Mouse (Mus musculus): Measurements from ENCODE around the gene Gm10283.
"Not testable (repeated sequence)": the region's sequence is repeated elsewhere in the genome, so short reads cannot be mapped to it uniquely, and the experiment has no call there.

The Gm10283 gene

GRCm38 (mm10) chr8:60503098-60503497 is at the start of gene Gm10283:
TSS of gene Gm10283 (minus strand) at chr8:60503198.
- in situ Hi-C loops (cut with MboI) = no loop called here

- in situ Hi-C loops (cut with MboI) = no loop called here
These were observed 31.9 kb upstream of the Gm10283 start for GRCm38 (mm10) chr8:60534945-60535344.

- in situ Hi-C loops (cut with MboI) = no loop called here
These were observed 15.3 kb upstream of the Gm10283 start for GRCm38 (mm10) chr8:60518286-60518685.

GRCm38 (mm10) chr8:60505653-60506521 is 2.9 kb upstream of the Gm10283 start, which contains the start of gene Aadat:
TSS of gene Aadat (plus strand) at chr8:60505932.
- in situ Hi-C loops (cut with MboI) = no loop called here

GRCm38 (mm10) chr8:60495046-60495445 is 8.0 kb downstream of the Gm10283 start:
- in situ Hi-C loops (cut with MboI) = not testable (repeated sequence)

- in situ Hi-C loops (cut with MboI) = no loop called here
These were observed 8.4 kb downstream of the Gm10283 start for GRCm38 (mm10) chr8:60494606-60495005.

- in situ Hi-C loops (cut with MboI) = no loop called here
These were observed 10.5 kb downstream of the Gm10283 start for GRCm38 (mm10) chr8:60492471-60492870.

GRCm38 (mm10) chr8:60491871-60492270 is 11.1 kb downstream of the Gm10283 start:
- in situ Hi-C loops (cut with MboI) = no loop called here

- in situ Hi-C loops (cut with MboI) = no loop called here
These were observed 12.9 kb downstream of the Gm10283 start for GRCm38 (mm10) chr8:60490147-60490546.

GRCm38 (mm10) chr8:60466686-60467335 is 36.2 kb downstream of the Gm10283 start:
- in situ Hi-C loops (cut with MboI) = no loop called here

- in situ Hi-C loops (cut with MboI) = no loop called here
These were observed 53.7 kb downstream of the Gm10283 start for GRCm38 (mm10) chr8:60449296-60449695.

- in situ Hi-C loops (cut with MboI) = no loop called here
These were observed 58.0 kb downstream of the Gm10283 start for GRCm38 (mm10) chr8:60444989-60445388.

GRCm38 (mm10) chr8:60438557-60438956 is 64.4 kb downstream of the Gm10283 start:
- in situ Hi-C loops (cut with MboI) = no loop called here

- in situ Hi-C loops (cut with MboI) = no loop called here
These were observed 66.1 kb downstream of the Gm10283 start for GRCm38 (mm10) chr8:60436872-60437271.

GRCm38 (mm10) chr8:60432649-60433048 is 70.3 kb downstream of the Gm10283 start:
- in situ Hi-C loops (cut with MboI) = no loop called here

GRCm38 (mm10) chr8:60406358-60406757 is 96.6 kb downstream of the Gm10283 start:
- in situ Hi-C loops (cut with MboI) = no loop called here

- in situ Hi-C loops (cut with MboI) = no loop called here
These were observed 97.9 kb downstream of the Gm10283 start for GRCm38 (mm10) chr8:60404994-60405548.

GRCm38 (mm10) chr8:60393675-60394074 is 109.3 kb downstream of the Gm10283 start:
- in situ Hi-C loops (cut with MboI) = no loop called here

GRCm38 (mm10) chr8:60386589-60386988 is 116.4 kb downstream of the Gm10283 start:
- in situ Hi-C loops (cut with MboI) = no loop called here
